Mouse (Mus musculus): ENCODE data around the gene Gapdh. TPM values are rescaled to one million over a fixed set of nuclear protein-coding genes. Genes with fewer than 3 reads are reported as not detected.
A peak's percentile ranks its signal among the peaks of the same experiment; 100 is the strongest.

The Gapdh gene
- total RNA-seq, 2 experiments from 2014 or later: 3,924 to 4,148 TPM

GRCm38 (mm10) chr6:125153682-125154081, 12.6 kb downstream of the Gapdh start:
- intact Hi-C loops (cut with DNase I): no loop called here
- DNase-seq: no peak

GRCm38 (mm10) chr6:125153018-125153389, 13.3 kb downstream of the Gapdh start:
- intact Hi-C loops (cut with DNase I): no loop called here
- no peak for DNase-seq

GRCm38 (mm10) chr6:125152212-125153017, 13.9 kb downstream of the Gapdh start:
- intact Hi-C loops (cut with DNase I): loop anchor here (1.0 kb wide), 1 partner anchor 8 kb away; no protein-coding TSS in a partner anchor
- DNase-seq: peak; percentile 73 to 77

- intact Hi-C loops (cut with DNase I): loop anchor here (5.0 kb wide), 2 partner anchors 43 to 123 kb away; partner anchors contain the start of genes Mrpl51 and Ncapd2
- peak in 1 of 2 experiments; percentile 38 for DNase-seq
These were observed 16.7 kb downstream of the Gapdh start for GRCm38 (mm10) chr6:125149569-125149950.

- intact Hi-C loops (cut with DNase I): loop anchor here (5.0 kb wide), 2 partner anchors 43 to 123 kb away; partner anchors contain the start of genes Mrpl51 and Ncapd2
- DNase-seq: peak; percentile 60 to 77
These were observed 17.2 kb downstream of the Gapdh start for GRCm38 (mm10) chr6:125148926-125149568.

- DNase-seq: peak; percentile 65 to 72
- intact Hi-C loops (cut with DNase I): loop anchor here (5.0 kb wide), 2 partner anchors 44 to 124 kb away; partner anchors contain the start of genes Mrpl51 and Ncapd2
These were observed 17.9 kb downstream of the Gapdh start for GRCm38 (mm10) chr6:125148251-125148925.

- DNase-seq: no peak
- intact Hi-C loops (cut with DNase I): loop anchor here (5.0 kb wide), 2 partner anchors 45 to 125 kb away; partner anchors contain the start of genes Mrpl51 and Ncapd2
These were observed 18.9 kb downstream of the Gapdh start for GRCm38 (mm10) chr6:125147329-125147728.

- DNase-seq: peak; percentile 55 to 67
- intact Hi-C loops (cut with DNase I): loop anchor here (5.0 kb wide), 2 partner anchors 46 to 126 kb away; partner anchors contain the start of genes Mrpl51 and Ncapd2
These were observed 19.5 kb downstream of the Gapdh start for GRCm38 (mm10) chr6:125146797-125147196.

- DNase-seq: no peak
- intact Hi-C loops (cut with DNase I): loop anchor here (5.0 kb wide), 2 partner anchors 46 to 126 kb away; partner anchors contain the start of genes Mrpl51 and Ncapd2
These were observed 20.1 kb downstream of the Gapdh start for GRCm38 (mm10) chr6:125146148-125146547.

- intact Hi-C loops (cut with DNase I): loop anchor here (5.0 kb wide), 2 partner anchors 47 to 127 kb away; partner anchors contain the start of genes Mrpl51 and Ncapd2
- DNase-seq: no peak
These were observed 20.8 kb downstream of the Gapdh start for GRCm38 (mm10) chr6:125145479-125145951.

- intact Hi-C loops (cut with DNase I): loop anchor here (5.0 kb wide), 2 partner anchors 47 to 127 kb away; partner anchors contain the start of genes Mrpl51 and Ncapd2
- peak; percentile 84 to 89 for DNase-seq
These were observed 21.3 kb downstream of the Gapdh start, which contains the start of gene Iffo1 for GRCm38 (mm10) chr6:125145001-125145400. Gene Iffo1 (plus strand): TSS chr6:125145241.

- intact Hi-C loops (cut with DNase I): loop anchor here (5.0 kb wide), 1 partner anchor 42 kb away; no protein-coding TSS in a partner anchor
- DNase-seq: no peak
These were observed 22.4 kb downstream of the Gapdh start for GRCm38 (mm10) chr6:125143904-125144303.

GRCm38 (mm10) chr6:125143128-125143527, 23.1 kb downstream of the Gapdh start:
- intact Hi-C loops (cut with DNase I): loop anchor here (5.0 kb wide), 1 partner anchor 41 kb away; no protein-coding TSS in a partner anchor
- DNase-seq: no peak

GRCm38 (mm10) chr6:125142436-125142835, 23.8 kb downstream of the Gapdh start:
- intact Hi-C loops (cut with DNase I): loop anchor here (5.0 kb wide), 1 partner anchor 40 kb away; no protein-coding TSS in a partner anchor

GRCm38 (mm10) chr6:125139747-125140146, 26.5 kb downstream of the Gapdh start:
- DNase-seq: no peak
- intact Hi-C loops (cut with DNase I): loop anchor here (5.0 kb wide), 1 partner anchor 37 kb away; no protein-coding TSS in a partner anchor

More at GRCm38 (mm10) chr6:125142436-125142835, 23.8 kb downstream of the Gapdh start:
- DNase-seq: no peak

- intact Hi-C loops (cut with DNase I): no loop called here
- DNase-seq: peak; percentile 51 to 62
These were observed 29.1 kb downstream of the Gapdh start for GRCm38 (mm10) chr6:125137002-125137671.

- intact Hi-C loops (cut with DNase I): no loop called here
These were observed 33.8 kb downstream of the Gapdh start for GRCm38 (mm10) chr6:125132470-125132869.

GRCm38 (mm10) chr6:125131302-125132156, 34.7 kb downstream of the Gapdh start, which contains the start of gene Nop2:
Gene Nop2 (plus strand): TSS chr6:125131909.
- peak; percentile 87 to 90 for DNase-seq
- intact Hi-C loops (cut with DNase I): no loop called here

More at GRCm38 (mm10) chr6:125132470-125132869, 33.8 kb downstream of the Gapdh start:
- no peak for DNase-seq

Data from heart, postnatal 14 days (tissue).